Mouse (Mus musculus): ENCODE data around the gene Tmem232. TPM values are rescaled to one million over a fixed set of nuclear protein-coding genes. Genes with fewer than 3 reads are reported as not detected.
"Not testable (repeated sequence)": the region's sequence is repeated elsewhere in the genome, so short reads cannot be mapped to it uniquely, and the experiment has no call there.

Gene Tmem232
- total RNA-seq (2021): 10 to 100 TPM in 1 of 2 experiments, 1 to 10 TPM in 1; 9.5 to 10.3 TPM
- long read RNA-seq, experiment 1, partial matches to known transcripts: 1 of 11 reads
- long read RNA-seq, experiment 1, other reads (novel, unspliced or antisense): 10 of 11 reads
- long read RNA-seq, experiment 2, partial matches to known transcripts: 0 of 14 reads
- long read RNA-seq, experiment 2, other reads (novel, unspliced or antisense): 14 of 14 reads

- DNase-seq: peak; percentile 25
Observed at GRCm38 (mm10) chr17:65540441-65541272, at the start of gene Tmem232. TSS of gene Tmem232 (minus strand) at chr17:65540782.

- no peak for DNase-seq
Observed at GRCm38 (mm10) chr17:65586892-65587291, 46.3 kb upstream of the Tmem232 start.

- no peak for DNase-seq
Observed at GRCm38 (mm10) chr17:65581440-65581839, 40.9 kb upstream of the Tmem232 start.

GRCm38 (mm10) chr17:65579766-65580165 lies 39.2 kb upstream of the Tmem232 start:
- no peak for DNase-seq

- DNase-seq: no peak
Observed at GRCm38 (mm10) chr17:65575339-65575738, 34.8 kb upstream of the Tmem232 start.

- no peak for DNase-seq
Observed at GRCm38 (mm10) chr17:65574850-65575249, 34.3 kb upstream of the Tmem232 start.

GRCm38 (mm10) chr17:65571866-65572265 lies 31.3 kb upstream of the Tmem232 start:
- DNase-seq: no peak

GRCm38 (mm10) chr17:65571466-65571865 lies 30.9 kb upstream of the Tmem232 start:
- no peak for DNase-seq

GRCm38 (mm10) chr17:65564189-65564588 lies 23.6 kb upstream of the Tmem232 start:
- DNase-seq: no peak

GRCm38 (mm10) chr17:65563345-65563744 lies 22.8 kb upstream of the Tmem232 start:
- DNase-seq: no peak

GRCm38 (mm10) chr17:65562761-65563160 lies 22.2 kb upstream of the Tmem232 start:
- peak; percentile 74 for DNase-seq

- DNase-seq: no peak
Observed at GRCm38 (mm10) chr17:65561361-65562015, 20.9 kb upstream of the Tmem232 start.

- no peak for DNase-seq
Observed at GRCm38 (mm10) chr17:65559273-65559672, 18.7 kb upstream of the Tmem232 start.

GRCm38 (mm10) chr17:65558788-65559187 lies 18.2 kb upstream of the Tmem232 start:
- DNase-seq: no peak

GRCm38 (mm10) chr17:65558217-65558616 lies 17.6 kb upstream of the Tmem232 start:
- DNase-seq: peak; percentile 69

GRCm38 (mm10) chr17:65557212-65557611 lies 16.6 kb upstream of the Tmem232 start:
- DNase-seq: no peak

GRCm38 (mm10) chr17:65556798-65557197 lies 16.2 kb upstream of the Tmem232 start:
- DNase-seq: no peak

GRCm38 (mm10) chr17:65552426-65552997 lies 11.9 kb upstream of the Tmem232 start:
- DNase-seq: no peak

GRCm38 (mm10) chr17:65550357-65550756 lies 9.8 kb upstream of the Tmem232 start:
- no peak for DNase-seq

- no peak for DNase-seq
Observed at GRCm38 (mm10) chr17:65548698-65549365, 8.2 kb upstream of the Tmem232 start.

- DNase-seq: not testable (repeated sequence)
Observed at GRCm38 (mm10) chr17:65546221-65546620, 5.6 kb upstream of the Tmem232 start.

- peak; percentile 40 for DNase-seq
Observed at GRCm38 (mm10) chr17:65536156-65536555, 4.4 kb downstream of the Tmem232 start.
